Mouse (Mus musculus) liver, adult 2 months (tissue): Measurements from ENCODE around the gene Zbtb46.

Experiments used
- CTCF ChIP-seq: fragments of 200-500 bp; IDR thresholded peaks from 2 replicates; pipeline ENCODE4 v1.5.1; 2011; ENCODE audit warnings: low read depth, low read length, control low read depth
- POLR2A ChIP-seq: fragments of 200-500 bp; IDR thresholded peaks from 2 replicates; pipeline ENCODE4 v1.6.1; 2011; ENCODE audit warnings: low read length, control low read depth; ENCODE audit not compliant: insufficient read depth; ENCODE audit errors: extremely low read depth

DNA sequence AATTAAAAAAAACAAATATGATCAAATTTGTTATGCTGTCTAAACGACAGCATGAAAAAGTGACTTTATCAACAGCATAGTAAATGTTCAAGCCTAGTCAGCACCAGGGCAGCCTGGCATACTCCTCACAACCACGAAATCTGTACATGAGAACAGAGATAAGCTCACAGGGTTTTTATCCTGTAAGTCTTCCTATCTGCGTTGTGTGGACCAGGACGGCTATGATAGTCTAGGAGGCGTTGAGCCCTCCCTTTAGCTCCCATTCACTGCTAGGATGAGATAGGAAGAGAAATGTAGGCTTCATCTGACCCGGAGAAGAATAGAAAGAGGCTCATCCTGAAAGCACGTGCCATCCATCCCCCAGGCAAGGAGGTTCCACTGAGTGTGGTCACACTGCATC lies 39.9 kb downstream of the Zbtb46 start:
- no peak for TF ChIP-seq POLR2A
- no peak for TF ChIP-seq CTCF
